9 mouse cellular contexts compared by ENCODE assay signal in the genomic region with DNA sequence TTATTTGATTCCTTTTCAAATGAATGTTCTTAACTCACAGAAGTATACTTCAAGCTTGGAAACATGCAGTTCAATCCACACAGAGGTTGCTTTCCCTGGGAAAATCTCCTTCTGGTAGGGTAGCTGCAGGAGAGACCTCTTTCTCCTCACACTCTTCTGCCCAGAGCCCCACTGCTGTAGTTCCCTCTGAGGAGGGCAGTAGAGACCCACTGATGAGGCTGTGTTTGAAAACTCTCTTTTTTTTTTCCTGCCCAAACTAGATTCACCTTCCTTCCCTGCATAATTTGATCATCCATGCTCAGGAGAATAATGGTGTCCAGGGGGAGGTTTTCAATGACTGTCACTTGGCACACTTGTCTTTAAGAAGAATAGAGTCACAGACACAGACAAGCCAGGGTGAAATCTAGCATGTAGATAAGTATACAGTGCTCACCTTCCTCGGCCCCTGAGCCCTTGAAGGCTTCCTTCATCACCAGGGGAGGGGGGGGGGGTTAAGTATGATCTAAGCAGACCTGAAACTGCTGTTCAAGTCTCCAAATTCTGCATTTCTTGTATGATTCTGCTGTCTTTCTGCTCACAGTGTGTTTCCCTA.
DNase-seq lines count a peak whose midpoint lies in the region; ATAC-seq and TF ChIP-seq lines count a peak whose summit lies in the region.
"Had no signal": no experiment of that assay in that cellular context is flagged by ENCODE, and none has a peak within 500 bp of the region (broad histone marks: within the 10 kb centered on the region; RNA-seq: fewer than 3 reads in every experiment).

No protein-coding gene starts in this region.

- ATAC-seq in hindbrain, embryonic 16.5 days: peak; percentile 85
- ATAC-seq in activated CD4-positive, CD25-positive, alpha-beta regulatory T cell, adult 4 months: no peak

- 31% methylated on average over 1 of the region's 1 CpGs for WGBS in hindbrain, embryonic 16.5 days

- peaks cover 2% of the 10 kb centered on the region; the same call in 1 of the 2 replicates for H3K4me1 ChIP-seq in hindbrain, embryonic 16.5 days (ENCODE audit: control insufficient read depth, insufficient read depth, low read depth, low read length)
- H3K4me1 ChIP-seq: limb, embryonic 15.5 days had no signal

- no peak overlapping the region for H3K4me2 ChIP-seq in hindbrain, embryonic 16.5 days (ENCODE audit: low read length)
- H3K4me2 ChIP-seq: limb, embryonic 15.5 days had no signal

- no peak overlapping the region for H3K4me3 ChIP-seq in layer of hippocampus, adult 2 months
- no peak overlapping the region for H3K4me3 ChIP-seq in hindbrain, embryonic 16.5 days (ENCODE audit: low read length)
- H3K4me3 ChIP-seq: limb, embryonic 15.5 days had no signal

- H3K9ac ChIP-seq in hindbrain, embryonic 16.5 days (ENCODE audit: low read depth, low read length): no peak overlapping the region
- H3K9ac ChIP-seq: limb, embryonic 15.5 days had no signal

- H3K36me3 ChIP-seq in hindbrain, embryonic 16.5 days (ENCODE audit: control insufficient read depth, insufficient read depth, low read length): no peaks in the 10 kb centered on the region
- H3K36me3 ChIP-seq: limb, embryonic 15.5 days had no signal

- TF ChIP-seq CTCF in layer of hippocampus, adult 2 months (conservative IDR thresholded peaks at IDR 0.05): peak; percentile 83

- H3K9me3 ChIP-seq in hindbrain, embryonic 16.5 days (ENCODE audit: control insufficient read depth, low read length): no peaks in the 10 kb centered on the region
- H3K9me3 ChIP-seq: limb, embryonic 15.5 days had no signal

- H3K27ac ChIP-seq in layer of hippocampus, adult 2 months: no peak overlapping the region
- no peak overlapping the region for H3K27ac ChIP-seq in hindbrain, embryonic 16.5 days (ENCODE audit: low read depth, low read length)
- H3K27ac ChIP-seq: limb, embryonic 15.5 days had no signal

- DNase-seq in cerebellum, postnatal 14 days: peak; percentile 37 to 41
- no peak for DNase-seq in cerebellum, adult 9-11 months
- peak; percentile 26 to 30 for DNase-seq in layer of hippocampus, adult 2 months (ENCODE audit: low spot score in 2 of 2)
- no peak for DNase-seq in layer of hippocampus, adult 9-11 months
- DNase-seq in brain, adult 2 months (ENCODE audit: low read depth, low spot score): peak; percentile 38
- no peak for DNase-seq in urinary bladder, postnatal 4 days (ENCODE audit: low spot score in 2 of 2)

- H3K27me3 ChIP-seq in hindbrain, embryonic 16.5 days (replicated peaks; ENCODE audit: control insufficient read depth, insufficient read depth, low read length): no peaks in the 10 kb centered on the region
- H3K27me3 ChIP-seq: limb, embryonic 15.5 days had no signal

Comparison
In these comparisons a context has a peak if more than half of its experiments do, and no peak if none do; other contexts are left out.
1. DNase-seq: peak in cerebellum, postnatal 14 days (2 of 2), layer of hippocampus, adult 2 months (2 of 2) and brain, adult 2 months (single experiment); none in cerebellum, adult 9-11 months (single experiment), layer of hippocampus, adult 9-11 months (single experiment) and urinary bladder, postnatal 4 days (0 of 2).